Mouse (Mus musculus): ENCODE data around the gene Tmc3. TPM values are rescaled to one million over a fixed set of nuclear protein-coding genes. Genes with fewer than 3 reads are reported as not detected.

Gene Tmc3
- total and polyA plus RNA-seq, 3 experiments = not detected

DNA sequence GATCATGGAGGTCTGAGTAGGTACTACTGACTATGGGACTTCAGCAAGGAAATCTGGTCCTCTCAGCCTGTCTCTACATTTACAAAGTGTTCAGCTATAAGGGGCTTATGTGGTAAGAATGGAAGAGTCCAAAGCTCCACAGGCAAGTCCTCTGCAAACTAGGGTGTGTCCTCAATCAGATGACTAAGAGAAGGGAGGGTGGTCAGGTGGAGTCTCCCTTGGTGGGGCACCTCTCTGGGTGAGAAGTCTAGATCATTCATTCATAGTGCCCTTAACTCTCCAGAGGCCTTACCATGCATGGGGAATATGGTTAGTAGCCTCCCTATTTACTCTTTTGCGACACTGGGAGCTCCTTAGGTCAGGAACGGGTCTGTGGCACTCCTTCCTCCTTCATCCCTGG, 69.5 kb downstream of the Tmc3 start:
- DNase-seq (ENCODE audit: low read depth, low spot score) = no peak
- Histone ChIP-seq H3K9ac (ENCODE audit: control insufficient read depth, low read depth, low read length, poor library complexity, severe bottlenecking) (no peak overlapping the region), H3K79me2 (ENCODE audit: control insufficient read depth, insufficient read depth, low read length, poor library complexity) (no peaks in the 10 kb centered on the region), H3K36me3 (ENCODE audit: control insufficient read depth in 1 of 2, insufficient read depth in 2 of 2, low read length in 2 of 2) (no peaks in the 10 kb centered on the region), H3K4me3 (ENCODE audit: control insufficient read depth in 1 of 2, insufficient read depth in 1 of 2, low read depth in 2 of 2, low read length in 2 of 2) (no peak overlapping the region), H3K4me1 (ENCODE audit: control insufficient read depth in 1 of 2, insufficient read depth in 2 of 2, low read length in 2 of 2) (no peaks in the 10 kb centered on the region), H3K27ac (ENCODE audit: control insufficient read depth, low read depth, low read length) (no peak overlapping the region), H3K27me3 (ENCODE audit: control insufficient read depth in 1 of 2, insufficient read depth in 2 of 2, low read length in 2 of 2) (no peaks in the 10 kb centered on the region), H3K9me3 (replicated peaks; ENCODE audit: insufficient read depth, low read length) (no peaks in the 10 kb centered on the region)
- no peak for TF ChIP-seq E2F4 (IDR thresholded peaks at IDR 0.05; ENCODE audit: borderline replicate concordance, low read depth, low read length)
- no peak for TF ChIP-seq SIN3A (IDR thresholded peaks at IDR 0.05; ENCODE audit: low read length)

GRCm38 (mm10) chr7:83654938-83655630, 70.4 kb downstream of the Tmc3 start:
- Histone ChIP-seq H3K9ac (ENCODE audit: control insufficient read depth, low read depth, low read length, poor library complexity, severe bottlenecking) (no peak overlapping the region), H3K27me3 (ENCODE audit: control insufficient read depth in 1 of 2, insufficient read depth in 2 of 2, low read length in 2 of 2) (no peaks in the 10 kb centered on the region), H3K4me3 (ENCODE audit: control insufficient read depth in 1 of 2, insufficient read depth in 1 of 2, low read depth in 2 of 2, low read length in 2 of 2) (no peak overlapping the region), H3K9me3 (replicated peaks; ENCODE audit: insufficient read depth, low read length) (no peaks in the 10 kb centered on the region), H3K4me1 (ENCODE audit: control insufficient read depth in 1 of 2, insufficient read depth in 2 of 2, low read length in 2 of 2) (no peaks in the 10 kb centered on the region), H3K36me3 (ENCODE audit: control insufficient read depth in 1 of 2, insufficient read depth in 2 of 2, low read length in 2 of 2) (no peaks in the 10 kb centered on the region), H3K79me2 (ENCODE audit: control insufficient read depth, insufficient read depth, low read length, poor library complexity) (no peaks in the 10 kb centered on the region), H3K27ac (ENCODE audit: control insufficient read depth, low read depth, low read length) (no peak overlapping the region)
- no peak for DNase-seq (ENCODE audit: low read depth, low spot score)
- no peak for TF ChIP-seq CTCF (IDR thresholded peaks at IDR 0.05 in 2 of 3, conservative IDR thresholded peaks at IDR 0.05 in 1 of 3; ENCODE audit: control insufficient read depth in 1 of 3, insufficient read depth in 1 of 3, low read depth in 2 of 3, low read length in 3 of 3, poor library complexity in 1 of 3, severe bottlenecking in 1 of 3)
- no peak for TF ChIP-seq HCFC1 (IDR thresholded peaks at IDR 0.05; ENCODE audit: low read depth, low read length)
- TF ChIP-seq MAX (IDR thresholded peaks at IDR 0.05; ENCODE audit: low read length) = no peak
- TF ChIP-seq TBP (IDR thresholded peaks at IDR 0.05; ENCODE audit: low read depth, low read length) = no peak
- TF ChIP-seq CHD2 (IDR thresholded peaks at IDR 0.05; ENCODE audit: low read length) = no peak

- Histone ChIP-seq H3K4me1 (ENCODE audit: control insufficient read depth in 1 of 2, insufficient read depth in 2 of 2, low read length in 2 of 2) (no peaks in the 10 kb centered on the region), H3K79me2 (ENCODE audit: control insufficient read depth, insufficient read depth, low read length, poor library complexity) (no peaks in the 10 kb centered on the region), H3K27me3 (ENCODE audit: control insufficient read depth in 1 of 2, insufficient read depth in 2 of 2, low read length in 2 of 2) (no peaks in the 10 kb centered on the region), H3K27ac (ENCODE audit: control insufficient read depth, low read depth, low read length) (no peak overlapping the region), H3K4me3 (ENCODE audit: control insufficient read depth in 1 of 2, insufficient read depth in 1 of 2, low read depth in 2 of 2, low read length in 2 of 2) (no peak overlapping the region), H3K36me3 (ENCODE audit: control insufficient read depth in 1 of 2, insufficient read depth in 2 of 2, low read length in 2 of 2) (no peaks in the 10 kb centered on the region), H3K9me3 (replicated peaks; ENCODE audit: insufficient read depth, low read length) (no peaks in the 10 kb centered on the region), H3K9ac (ENCODE audit: control insufficient read depth, low read depth, low read length, poor library complexity, severe bottlenecking) (no peak overlapping the region)
- no peak for DNase-seq (ENCODE audit: low read depth, low spot score)
- TF ChIP-seq CTCF (IDR thresholded peaks at IDR 0.05 in 2 of 3, conservative IDR thresholded peaks at IDR 0.05 in 1 of 3; ENCODE audit: control insufficient read depth in 1 of 3, insufficient read depth in 1 of 3, low read depth in 2 of 3, low read length in 3 of 3, poor library complexity in 1 of 3, severe bottlenecking in 1 of 3) (no peak), KAT2A (conservative IDR thresholded peaks at IDR 0.05; ENCODE audit: low read depth, low read length) (no peak), ZMIZ1 (IDR thresholded peaks at IDR 0.05; ENCODE audit: low read depth, low read length) (no peak), UBTF (IDR thresholded peaks at IDR 0.05; ENCODE audit: borderline replicate concordance, insufficient read depth, low read depth, low read length) (no peak), TCF12 (IDR thresholded peaks at IDR 0.05; ENCODE audit: low read depth, low read length) (no peak), RCOR1 (IDR thresholded peaks at IDR 0.05; ENCODE audit: low read depth, low read length) (no peak), ELF1 (IDR thresholded peaks at IDR 0.05; ENCODE audit: low read depth, low read length) (no peak), USF1 (IDR thresholded peaks at IDR 0.05; ENCODE audit: low read depth, low read length) (no peak), SIN3A (IDR thresholded peaks at IDR 0.05; ENCODE audit: low read length) (no peak), ZNF384 (IDR thresholded peaks at IDR 0.05; ENCODE audit: low read depth, low read length) (no peak), BHLHE40 (IDR thresholded peaks at IDR 0.05; ENCODE audit: borderline replicate concordance, low read depth, low read length) (no peak), EP300 (IDR thresholded peaks at IDR 0.05; ENCODE audit: low read depth in 1 of 2, low read length in 2 of 2) (no peak), MAZ (IDR thresholded peaks at IDR 0.05; ENCODE audit: low read depth, low read length) (no peak), MYC (IDR thresholded peaks at IDR 0.05; ENCODE audit: low read depth, low read length) (no peak), MEF2A (IDR thresholded peaks at IDR 0.05; ENCODE audit: extremely low read depth, insufficient replicate concordance, low read depth, low read length, poor library complexity, severe bottlenecking) (no peak), ZC3H11A (IDR thresholded peaks at IDR 0.05; ENCODE audit: low read depth, low read length) (no peak), NRF1 (IDR thresholded peaks at IDR 0.05; ENCODE audit: insufficient read depth, low read depth, low read length, poor library complexity, severe bottlenecking) (no peak), HCFC1 (IDR thresholded peaks at IDR 0.05; ENCODE audit: low read depth, low read length) (no peak)
Observed at GRCm38 (mm10) chr7:83658716-83659115, 74.0 kb downstream of the Tmc3 start.

All from MEL (cell line).